Mouse (Mus musculus) megakaryocyte, embryonic 14.5 days (primary cell): ENCODE measurements around the gene 9230104L09Rik. TPM values are rescaled to one million over a fixed set of nuclear protein-coding genes. Genes with fewer than 3 reads are reported as not detected.

Experiments
- H3K27me3 ChIP-seq: replicated peaks from 2 replicates; pipeline ENCODE3; 2012; ENCODE audit warnings: inconsistent platforms
- H3K36me3 ChIP-seq: replicated peaks from 2 replicates; pipeline ENCODE3; 2012; ENCODE audit warnings: low read length, inconsistent platforms, mixed read lengths
- H3K4me1 ChIP-seq: 2 replicates; pipeline ENCODE4 v1.6.1; 2012; ENCODE audit warnings: inconsistent platforms
- H3K4me3 ChIP-seq: replicated peaks from 2 replicates; pipeline ENCODE3; 2012; ENCODE audit warnings: moderate library complexity, mild to moderate bottlenecking, inconsistent platforms
- H3K9me3 ChIP-seq: 2 replicates; pipeline ENCODE4 v1.6.1; 2012; ENCODE audit warnings: inconsistent platforms
- FLI1 ChIP-seq: IDR thresholded peaks from 2 replicates; pipeline ENCODE4 v1.6.1; 2012; ENCODE audit warnings: low read length, inconsistent platforms, mixed read lengths
- GATA1 ChIP-seq: IDR thresholded peaks from 3 replicates; pipeline ENCODE4 v1.6.1; 2012; ENCODE audit warnings: mixed read lengths, low read length, inconsistent platforms, borderline replicate concordance
- polyA plus RNA-seq: library from polyadenylated mRNA; stranded (reverse); fragments of >175 nt; gene quantifications from 2 replicates; pipeline ENCODE4 v1.2.3, GENCODE M21; 2012; ENCODE audit warnings: low replicate concordance; ENCODE audit not compliant: insufficient read depth

Gene 9230104L09Rik
- polyA plus RNA-seq, 1 experiment, result not detected

DNA sequence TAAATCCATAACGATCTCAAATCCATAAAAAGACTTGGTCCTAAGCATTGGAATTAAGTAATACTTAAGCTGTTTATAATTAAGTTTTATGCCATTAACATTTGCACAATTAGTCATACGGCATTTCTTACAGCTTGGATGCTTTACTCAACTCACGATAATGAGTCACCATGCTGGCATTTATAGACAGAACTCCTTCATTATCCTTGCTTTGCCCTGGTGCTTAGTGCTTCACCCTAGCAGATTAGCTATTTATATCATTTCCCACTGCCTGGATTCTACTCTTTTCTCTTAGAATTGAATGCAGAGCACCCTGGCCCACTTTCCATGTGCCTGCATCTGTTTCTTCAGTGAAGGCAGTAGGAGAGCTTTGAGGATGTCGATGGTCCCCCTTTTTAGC lies 7.3 kb downstream of the 9230104L09Rik start:
- Histone ChIP-seq H3K9me3 (peaks cover 6% of the 10 kb centered on the region), H3K4me1 (peaks cover 16% of the 10 kb centered on the region), H3K36me3 (no peaks in the 10 kb centered on the region), H3K27me3 (no peaks in the 10 kb centered on the region), H3K4me3 (no peak overlapping the region)
- no peak for TF ChIP-seq FLI1
- no peak for TF ChIP-seq GATA1

GRCm38 (mm10) chr2:148856630-148857400 lies 8.0 kb downstream of the 9230104L09Rik start:
- no peaks in the 10 kb centered on the region for H3K36me3 ChIP-seq
- TF ChIP-seq FLI1 (no peak), GATA1 (no peak)
- peak overlapping the region; percentile 8 for H3K4me3 ChIP-seq
- H3K4me1 ChIP-seq, result peaks cover 16% of the 10 kb centered on the region
- no peaks in the 10 kb centered on the region for H3K27me3 ChIP-seq
- peaks cover 6% of the 10 kb centered on the region for H3K9me3 ChIP-seq

GRCm38 (mm10) chr2:148851116-148851906 lies 13.5 kb downstream of the 9230104L09Rik start:
- Histone ChIP-seq H3K9me3 (peaks cover 6% of the 10 kb centered on the region), H3K27me3 (no peaks in the 10 kb centered on the region), H3K36me3 (no peaks in the 10 kb centered on the region), H3K4me1 (peaks cover 6% of the 10 kb centered on the region), H3K4me3 (peak overlapping the region; percentile 85)
- TF ChIP-seq FLI1 (no peak), GATA1 (no peak)

- Histone ChIP-seq H3K9me3 (no peaks in the 10 kb centered on the region), H3K36me3 (no peaks in the 10 kb centered on the region), H3K27me3 (no peaks in the 10 kb centered on the region), H3K4me3 (no peak overlapping the region), H3K4me1 (no peaks in the 10 kb centered on the region)
- TF ChIP-seq FLI1 (no peak), GATA1 (no peak)
Measured at GRCm38 (mm10) chr2:148839224-148839623, 25.6 kb downstream of the 9230104L09Rik start.

GRCm38 (mm10) chr2:148838075-148838777 lies 26.6 kb downstream of the 9230104L09Rik start:
- no peaks in the 10 kb centered on the region for H3K4me1 ChIP-seq
- H3K9me3 ChIP-seq, result no peaks in the 10 kb centered on the region
- TF ChIP-seq FLI1 (no peak), GATA1 (no peak)
- no peaks in the 10 kb centered on the region for H3K36me3 ChIP-seq
- H3K4me3 ChIP-seq, result no peak overlapping the region
- H3K27me3 ChIP-seq, result no peaks in the 10 kb centered on the region

DNA sequence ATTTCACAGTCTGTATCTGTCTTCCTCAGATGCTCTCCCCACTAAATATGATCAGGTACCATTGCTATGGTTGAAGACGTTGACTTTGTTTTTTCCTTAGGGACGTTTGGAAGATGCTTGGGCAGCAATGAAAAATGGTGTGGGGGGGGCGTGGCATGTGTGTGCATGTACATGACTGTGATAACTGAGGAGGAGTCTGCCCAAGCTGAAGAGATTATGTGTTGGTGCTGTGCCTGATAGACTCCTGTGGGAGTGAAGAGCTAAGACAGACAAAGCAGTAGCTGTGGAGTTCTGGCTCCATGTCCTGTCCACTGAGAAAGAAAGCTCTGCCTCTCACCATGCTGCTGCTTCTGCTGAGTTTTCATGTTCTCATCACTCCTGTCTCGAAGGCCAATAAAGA lies 29.9 kb downstream of the 9230104L09Rik start, which contains the start of gene Cst9:
Cst9 (plus strand) TSS at position 236 of the 400 bp plus-strand sequence.
- no peak within 1 kb of the TSS for H3K4me3 ChIP-seq
- no peaks in the 10 kb centered on the region for H3K36me3 ChIP-seq
- TF ChIP-seq FLI1, result no peak
- TF ChIP-seq GATA1, result no peak
- no peaks in the 10 kb centered on the region for H3K9me3 ChIP-seq
- no peaks in the 10 kb centered on the region for H3K4me1 ChIP-seq
- no peaks in the 10 kb centered on the region for H3K27me3 ChIP-seq

DNA sequence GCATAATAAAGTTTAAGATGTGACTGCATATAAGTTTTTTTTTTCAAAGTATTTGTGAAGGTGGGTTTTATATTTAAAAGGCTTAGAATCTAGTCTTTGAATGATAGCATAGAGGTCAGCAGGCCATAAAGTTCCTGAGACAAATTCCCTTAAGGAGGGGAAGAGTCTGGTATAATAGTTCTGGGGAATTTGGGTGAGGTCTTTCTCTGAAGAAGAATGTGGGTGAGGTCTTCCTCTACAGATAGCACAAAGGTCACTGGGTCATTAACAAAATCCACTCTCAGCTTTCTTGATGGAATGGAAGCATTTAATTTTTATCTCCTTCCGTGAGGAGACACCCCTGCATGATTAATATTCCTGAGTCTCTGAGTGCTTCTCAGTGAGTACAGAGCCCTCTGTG lies 38.9 kb downstream of the 9230104L09Rik start:
- Histone ChIP-seq H3K36me3 (no peaks in the 10 kb centered on the region), H3K4me1 (no peaks in the 10 kb centered on the region), H3K9me3 (no peaks in the 10 kb centered on the region), H3K4me3 (no peak overlapping the region), H3K27me3 (no peaks in the 10 kb centered on the region)
- TF ChIP-seq FLI1 (no peak), GATA1 (no peak)

- H3K4me3 ChIP-seq, result no peak within 1 kb of the TSS
- H3K4me1 ChIP-seq, result no peaks in the 10 kb centered on the region
- no peaks in the 10 kb centered on the region for H3K27me3 ChIP-seq
- no peaks in the 10 kb centered on the region for H3K9me3 ChIP-seq
- no peaks in the 10 kb centered on the region for H3K36me3 ChIP-seq
- no peak for TF ChIP-seq GATA1
- TF ChIP-seq FLI1, result no peak
Measured at GRCm38 (mm10) chr2:148819909-148820308, 44.9 kb downstream of the 9230104L09Rik start, which contains the start of gene Cst13. Cst13 (plus strand) TSS chr2:148820081.

GRCm38 (mm10) chr2:148806696-148807095 lies 58.1 kb downstream of the 9230104L09Rik start:
- Histone ChIP-seq H3K4me3 (no peak overlapping the region), H3K9me3 (no peaks in the 10 kb centered on the region), H3K27me3 (no peaks in the 10 kb centered on the region), H3K36me3 (no peaks in the 10 kb centered on the region), H3K4me1 (no peaks in the 10 kb centered on the region)
- TF ChIP-seq FLI1 (no peak), GATA1 (no peak)
